In the genomic region with DNA sequence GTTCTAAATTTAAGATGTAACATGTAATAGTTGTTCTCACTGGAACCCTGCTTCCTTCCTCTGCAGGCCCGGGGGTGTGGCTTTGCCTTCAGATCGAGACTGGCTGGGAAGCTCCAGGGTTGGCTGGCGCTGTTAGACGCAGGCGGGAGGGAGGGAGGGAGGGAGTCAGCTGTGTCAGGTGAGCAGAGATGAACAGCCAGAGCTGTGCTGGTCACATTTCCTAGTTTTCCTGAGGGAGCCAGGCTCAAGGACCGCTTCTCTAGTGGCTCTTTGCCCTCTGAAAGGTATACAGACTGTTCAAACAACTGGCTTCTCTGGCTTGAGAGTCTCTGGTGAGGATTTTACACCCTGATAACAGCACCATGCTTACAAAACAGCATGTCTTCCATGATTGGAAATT, we compare ENCODE assay signal across 17 mouse cellular contexts. TPM values are rescaled to one million over a fixed set of nuclear protein-coding genes. Genes with fewer than 3 reads are reported as not detected.
DNase-seq lines count a peak whose midpoint lies in the region; ATAC-seq and TF ChIP-seq lines count a peak whose summit lies in the region.
"Had no signal": no experiment of that assay in that cellular context is flagged by ENCODE, and none has a peak within 500 bp of the region (broad histone marks: within the 10 kb centered on the region; RNA-seq: fewer than 3 reads in every experiment).

No protein-coding gene starts in this region.

- WGBS in thymus, adult 2 months: 43% methylated on average over 6 of the region's 6 CpGs
- 63% methylated on average over 6 of the region's 6 CpGs for WGBS in liver, embryonic 13.5 days (ENCODE audit: insufficient replicate concordance)
- 64% methylated on average over 6 of the region's 6 CpGs for WGBS in lung, embryonic 16.5 days
- WGBS in stomach, embryonic 15.5 days: 51% methylated on average over 6 of the region's 6 CpGs
- WGBS in limb, embryonic 10.5 days: 74% methylated on average over 6 of the region's 6 CpGs

- no peak overlapping the region for H3K9ac ChIP-seq in liver, embryonic 13.5 days
- no peak overlapping the region for H3K9ac ChIP-seq in lung, embryonic 16.5 days (ENCODE audit: low read length)
- H3K9ac ChIP-seq in stomach, embryonic 15.5 days: no peak overlapping the region
- H3K9ac ChIP-seq: heart, embryonic 12.5 days; midbrain, embryonic 15.5 days had no signal

- peaks cover 6% of the 10 kb centered on the region for H3K4me1 ChIP-seq in thymus, adult 2 months (replicated peaks; ENCODE audit: control insufficient read depth, insufficient read depth, low read length)
- H3K4me1 ChIP-seq in liver, embryonic 13.5 days (replicated peaks): no peaks in the 10 kb centered on the region
- 0 out of 2 replicates have a peak, but pooled peaks cover 3% of the 10 kb centered on the region for H3K4me1 ChIP-seq in lung, embryonic 16.5 days (replicated peaks; ENCODE audit: control insufficient read depth, insufficient read depth, low read length)
- H3K4me1 ChIP-seq in stomach, embryonic 15.5 days: no peaks in the 10 kb centered on the region
- H3K4me1 ChIP-seq in limb, embryonic 10.5 days: no peaks in the 10 kb centered on the region
- H3K4me1 ChIP-seq: heart, embryonic 12.5 days had no signal

- no peaks in the 10 kb centered on the region for H3K27me3 ChIP-seq in thymus, adult 2 months (ENCODE audit: control insufficient read depth, insufficient read depth, low read length)
- H3K27me3 ChIP-seq in liver, embryonic 13.5 days: no peaks in the 10 kb centered on the region
- H3K27me3 ChIP-seq in lung, embryonic 16.5 days (ENCODE audit: control insufficient read depth, insufficient read depth, low read depth, low read length): no peaks in the 10 kb centered on the region
- H3K27me3 ChIP-seq in stomach, embryonic 15.5 days (replicated peaks): no peaks in the 10 kb centered on the region
- no peaks in the 10 kb centered on the region for H3K27me3 ChIP-seq in limb, embryonic 10.5 days (ENCODE audit: low read depth, poor library complexity, severe bottlenecking)
- H3K27me3 ChIP-seq: heart, embryonic 12.5 days; midbrain, embryonic 15.5 days; Patski had no signal

- no peak for TF ChIP-seq CTCF in thymus, adult 2 months (IDR thresholded peaks at IDR 0.05; ENCODE audit: borderline replicate concordance, control insufficient read depth, extremely low read depth, insufficient read depth, low read length, poor library complexity)

- no peak for TF ChIP-seq POLR2A in thymus, adult 2 months (IDR thresholded peaks at IDR 0.05; ENCODE audit: control insufficient read depth, extremely low read depth, insufficient read depth, low read length, poor library complexity)

- peak; percentile 35 for DNase-seq in thymus, adult 2 months
- no peak for DNase-seq in thymus, adult 18-20 months
- no peak for DNase-seq in liver, embryonic 13.5 days
- no peak for DNase-seq in layer of hippocampus, adult 9-10 months (ENCODE audit: low spot score)
- DNase-seq in limb, embryonic 10.5 days (ENCODE audit: low spot score): no peak
- DNase-seq in testis, postnatal 14 days (ENCODE audit: low spot score): no peak
- DNase-seq: cerebellum, postnatal 14 days; gastrocnemius, postnatal 25 days; heart, postnatal 4 days; kidney, postnatal 25 days had no signal

- H3K36me3 ChIP-seq in thymus, adult 2 months (ENCODE audit: control insufficient read depth, insufficient read depth, low read length): peaks cover 69% of the 10 kb centered on the region
- H3K36me3 ChIP-seq in liver, embryonic 13.5 days: peaks cover 41% of the 10 kb centered on the region
- peaks cover 19% of the 10 kb centered on the region for H3K36me3 ChIP-seq in lung, embryonic 16.5 days (ENCODE audit: control insufficient read depth, insufficient read depth, low read length)
- H3K36me3 ChIP-seq in stomach, embryonic 15.5 days: 0 out of 2 replicates have a peak, but pooled peaks cover 21% of the 10 kb centered on the region
- H3K36me3 ChIP-seq in limb, embryonic 10.5 days: peaks cover 96% of the 10 kb centered on the region

- no peak overlapping the region for H3K4me2 ChIP-seq in liver, embryonic 13.5 days
- H3K4me2 ChIP-seq in lung, embryonic 16.5 days (ENCODE audit: low read depth, low read length): no peak overlapping the region
- H3K4me2 ChIP-seq in stomach, embryonic 15.5 days: no peak overlapping the region
- H3K4me2 ChIP-seq: heart, embryonic 12.5 days; midbrain, embryonic 15.5 days had no signal

- H3K9me3 ChIP-seq in liver, embryonic 13.5 days (replicated peaks): no peaks in the 10 kb centered on the region
- H3K9me3 ChIP-seq in lung, embryonic 16.5 days (ENCODE audit: control insufficient read depth, low read length): no peaks in the 10 kb centered on the region
- H3K9me3 ChIP-seq in stomach, embryonic 15.5 days: no peaks in the 10 kb centered on the region
- no peaks in the 10 kb centered on the region for H3K9me3 ChIP-seq in limb, embryonic 10.5 days (replicated peaks)
- H3K9me3 ChIP-seq: heart, embryonic 12.5 days; midbrain, embryonic 15.5 days had no signal

- H3K4me3 ChIP-seq in thymus, adult 2 months (ENCODE audit: control insufficient read depth, insufficient read depth, low read length): no peak overlapping the region
- no peak overlapping the region for H3K4me3 ChIP-seq in liver, embryonic 13.5 days (replicated peaks)
- H3K4me3 ChIP-seq in lung, embryonic 16.5 days (ENCODE audit: low read length): no peak overlapping the region
- H3K4me3 ChIP-seq in stomach, embryonic 15.5 days (replicated peaks): no peak overlapping the region
- H3K4me3 ChIP-seq in limb, embryonic 10.5 days: no peak overlapping the region
- H3K4me3 ChIP-seq: heart, embryonic 12.5 days; midbrain, embryonic 15.5 days had no signal

- ATAC-seq in liver, embryonic 13.5 days (ENCODE audit: low read depth): peak; percentile 58
- peak; percentile 92 for ATAC-seq in lung, embryonic 16.5 days (ENCODE audit: low read depth)
- ATAC-seq in stomach, embryonic 15.5 days (ENCODE audit: insufficient read depth, low FRiP score, low read depth): peak; percentile 43; the same call in 1 of the 2 replicates
- ATAC-seq: forebrain, embryonic 16.5 days; inflammation-experienced regulatory T-cells, adult 6 months; midbrain, embryonic 15.5 days; Patski had no signal

- no peak overlapping the region for H3K27ac ChIP-seq in thymus, adult 2 months (ENCODE audit: control insufficient read depth, insufficient read depth, low read length)
- H3K27ac ChIP-seq in liver, embryonic 13.5 days: no peak overlapping the region
- no peak overlapping the region for H3K27ac ChIP-seq in lung, embryonic 16.5 days (ENCODE audit: low read length)
- no peak overlapping the region for H3K27ac ChIP-seq in stomach, embryonic 15.5 days
- no peak overlapping the region for H3K27ac ChIP-seq in limb, embryonic 10.5 days
- H3K27ac ChIP-seq: midbrain, embryonic 15.5 days had no signal

RNA-seq across cellular contexts. Expression of gene Scml4, which starts 29.8 kb away (rescaled TPM):
- 32.9 and 42.5 TPM in 2 replicates for polyA plus RNA-seq in thymus, adult 2 months (2012; rRNA removed)
- 0.19 and 0.20 TPM in 2 replicates for polyA plus RNA-seq in liver, embryonic 13.5 days (2015; fragmentation: Nextera tagmentation; extraction: Ambion mirVana)
- polyA plus RNA-seq in lung, embryonic 16.5 days (2015; fragmentation: Nextera tagmentation; extraction: Ambion mirVana): 0.38 and 0.41 TPM in 2 replicates
- 11.6 and 15.6 TPM in 2 replicates for polyA plus RNA-seq in stomach, embryonic 15.5 days (2015; fragmentation: Nextera tagmentation; extraction: Ambion mirVana)
- 0.13 and 0.16 TPM in 2 replicates for polyA plus RNA-seq in limb, embryonic 10.5 days (2016; fragmentation: Nextera tagmentation; extraction: Ambion mirVana)
